Mouse (Mus musculus): ENCODE measurements around the gene Rasl11b.

The Rasl11b gene

GRCm38 (mm10) chr5:74194841-74195613 lies at the start of gene Rasl11b:
TSS of gene Rasl11b (plus strand) at chr5:74195286.
- DNase-seq (ENCODE audit: low read depth), result peak; percentile 80

DNA sequence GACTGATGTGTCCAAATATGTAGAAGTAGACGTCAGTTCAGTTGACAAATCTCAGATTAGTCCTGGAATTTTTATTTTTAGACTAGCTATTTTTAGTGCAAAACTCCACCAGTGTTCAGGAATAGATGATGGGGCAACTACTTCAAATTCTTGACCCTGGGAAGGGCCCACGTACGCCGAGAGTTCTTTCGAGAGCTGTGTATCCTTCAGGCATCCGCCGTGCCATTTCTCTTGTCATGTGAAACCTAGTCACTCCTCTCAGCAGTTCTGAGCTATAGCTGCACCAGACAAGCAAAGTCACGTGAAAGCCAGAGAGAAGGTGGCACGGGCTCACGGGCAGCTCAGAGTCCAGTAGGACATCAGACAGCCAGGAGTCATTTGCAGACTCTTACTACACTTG lies 47.5 kb upstream of the Rasl11b start:
- no peak for DNase-seq (ENCODE audit: low read depth)

- no peak for DNase-seq (ENCODE audit: low read depth)
Observed at GRCm38 (mm10) chr5:74149975-74150374, 45.1 kb upstream of the Rasl11b start.

- DNase-seq (ENCODE audit: low read depth), result no peak
Observed at GRCm38 (mm10) chr5:74151774-74152173, 43.3 kb upstream of the Rasl11b start.

GRCm38 (mm10) chr5:74155860-74156351 lies 39.2 kb upstream of the Rasl11b start:
- DNase-seq (ENCODE audit: low read depth), result no peak

- no peak for DNase-seq (ENCODE audit: low read depth)
Observed at GRCm38 (mm10) chr5:74158929-74159632, 36.0 kb upstream of the Rasl11b start.

GRCm38 (mm10) chr5:74159906-74160305 lies 35.2 kb upstream of the Rasl11b start:
- no peak for DNase-seq (ENCODE audit: low read depth)

- no peak for DNase-seq (ENCODE audit: low read depth)
Observed at GRCm38 (mm10) chr5:74160349-74160748, 34.7 kb upstream of the Rasl11b start.

DNA sequence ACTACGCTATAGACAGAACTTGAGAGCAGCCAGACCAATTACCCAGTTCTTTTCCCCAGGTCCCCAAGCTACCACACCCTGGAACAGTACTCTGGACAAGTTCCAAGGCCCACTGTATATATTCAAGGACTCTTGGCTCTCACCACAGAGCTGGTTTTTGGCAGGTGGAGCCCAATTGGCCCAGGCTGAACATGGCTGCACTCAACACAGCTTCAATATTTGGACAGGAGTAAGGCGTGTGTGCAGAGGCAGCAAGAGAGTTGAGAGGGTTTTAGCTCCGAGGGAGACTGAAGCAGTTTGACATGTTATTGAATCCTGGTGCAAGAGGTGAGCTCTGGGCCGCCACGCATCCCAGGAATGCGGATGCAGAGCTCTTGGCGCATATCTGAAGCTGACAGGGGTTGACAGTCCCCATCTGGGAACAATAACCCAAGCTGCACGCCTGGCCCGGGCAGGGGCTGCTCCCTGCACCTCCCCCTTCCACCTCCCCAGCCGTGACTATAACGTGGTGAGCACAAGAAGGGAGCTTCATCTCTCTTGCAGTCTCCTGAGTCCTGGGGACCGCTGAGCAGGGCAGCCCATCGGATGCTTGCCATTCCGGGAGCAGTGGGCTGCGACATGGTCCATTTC lies 33.7 kb upstream of the Rasl11b start:
- DNase-seq (ENCODE audit: low read depth), result no peak

GRCm38 (mm10) chr5:74162013-74162412 lies 33.1 kb upstream of the Rasl11b start:
- DNase-seq (ENCODE audit: low read depth), result no peak

DNA sequence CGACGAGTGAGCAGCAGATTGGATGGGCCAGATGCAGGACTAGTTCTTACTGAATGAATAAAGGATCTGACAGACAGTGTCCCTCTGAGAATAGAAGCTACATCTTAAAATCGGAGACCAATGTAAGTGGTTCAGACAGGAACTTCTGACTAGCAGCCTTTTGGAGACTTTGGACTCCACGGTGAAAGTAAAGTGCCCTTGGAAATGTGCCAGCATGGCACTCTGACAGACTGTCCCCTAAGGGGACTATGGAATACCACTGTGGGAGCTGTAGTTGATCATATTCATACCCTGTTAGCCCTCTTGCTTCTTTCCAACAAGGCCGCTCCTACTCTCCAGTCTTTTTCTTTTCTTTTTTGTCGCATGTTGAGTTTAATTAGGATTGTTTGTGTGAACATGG lies 31.9 kb upstream of the Rasl11b start:
- no peak for DNase-seq (ENCODE audit: low read depth)

DNA sequence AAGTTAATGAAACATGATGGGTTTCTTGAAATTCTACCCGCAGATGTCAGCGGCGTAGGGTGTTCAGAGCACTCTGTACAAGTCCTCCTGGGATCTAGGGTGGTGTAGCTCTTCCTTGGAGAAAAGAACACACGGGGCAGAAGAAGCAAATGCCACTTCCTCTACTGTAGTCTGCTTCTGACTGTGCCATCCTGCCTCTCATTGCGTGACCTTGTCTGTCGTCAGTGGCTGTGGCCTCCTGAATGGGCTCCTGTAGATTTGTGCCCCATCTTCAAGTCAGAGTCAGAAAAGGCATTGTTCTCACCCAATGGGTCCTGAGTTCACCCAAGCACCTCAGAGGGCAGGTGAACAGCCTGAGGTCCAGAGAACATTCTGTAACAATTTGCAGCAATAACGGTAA lies 30.5 kb upstream of the Rasl11b start:
- no peak for DNase-seq (ENCODE audit: low read depth)

DNA sequence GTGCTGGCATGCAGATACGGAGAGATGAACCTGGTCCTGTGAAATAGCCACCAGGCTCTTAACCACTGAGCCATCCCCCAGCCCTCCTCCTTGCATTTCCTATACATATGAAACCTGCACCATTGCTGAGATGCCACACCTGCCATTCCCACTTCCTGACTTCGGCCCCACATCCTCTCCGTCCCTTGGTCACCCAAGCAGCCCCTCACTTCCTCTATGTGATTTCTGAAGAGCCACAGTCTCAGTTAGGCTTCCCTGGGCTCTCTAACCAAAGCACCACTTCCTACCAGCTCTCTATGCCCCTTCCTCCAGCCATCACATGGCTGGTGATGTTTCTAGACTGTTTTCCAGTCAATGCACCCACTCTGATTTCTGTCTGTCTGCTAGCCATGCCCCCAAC lies 28.4 kb upstream of the Rasl11b start:
- DNase-seq (ENCODE audit: low read depth), result no peak

DNA sequence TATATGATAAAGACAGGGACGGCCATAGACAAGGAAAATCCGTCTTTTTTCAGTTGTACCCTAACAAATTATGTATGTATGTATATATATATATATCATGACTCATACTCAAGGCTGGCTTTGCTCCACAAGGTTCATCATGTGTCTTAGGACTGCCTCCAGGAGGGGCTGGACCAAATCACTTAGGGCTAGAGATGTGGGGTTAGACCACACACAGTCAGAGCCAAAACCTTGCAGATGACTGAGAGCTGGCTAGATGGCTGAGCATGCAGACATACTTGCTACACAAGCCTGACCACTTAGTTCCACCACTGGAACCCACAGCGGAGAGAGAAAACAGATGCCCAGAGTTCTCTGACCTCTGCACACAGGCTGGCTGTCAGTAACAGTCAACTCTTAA lies 27.0 kb upstream of the Rasl11b start:
- no peak for DNase-seq (ENCODE audit: low read depth)

- no peak for DNase-seq (ENCODE audit: low read depth)
Observed at GRCm38 (mm10) chr5:74171768-74172167, 23.3 kb upstream of the Rasl11b start.

- no peak for DNase-seq (ENCODE audit: low read depth)
Observed at GRCm38 (mm10) chr5:74172208-74172607, 22.9 kb upstream of the Rasl11b start.

DNA sequence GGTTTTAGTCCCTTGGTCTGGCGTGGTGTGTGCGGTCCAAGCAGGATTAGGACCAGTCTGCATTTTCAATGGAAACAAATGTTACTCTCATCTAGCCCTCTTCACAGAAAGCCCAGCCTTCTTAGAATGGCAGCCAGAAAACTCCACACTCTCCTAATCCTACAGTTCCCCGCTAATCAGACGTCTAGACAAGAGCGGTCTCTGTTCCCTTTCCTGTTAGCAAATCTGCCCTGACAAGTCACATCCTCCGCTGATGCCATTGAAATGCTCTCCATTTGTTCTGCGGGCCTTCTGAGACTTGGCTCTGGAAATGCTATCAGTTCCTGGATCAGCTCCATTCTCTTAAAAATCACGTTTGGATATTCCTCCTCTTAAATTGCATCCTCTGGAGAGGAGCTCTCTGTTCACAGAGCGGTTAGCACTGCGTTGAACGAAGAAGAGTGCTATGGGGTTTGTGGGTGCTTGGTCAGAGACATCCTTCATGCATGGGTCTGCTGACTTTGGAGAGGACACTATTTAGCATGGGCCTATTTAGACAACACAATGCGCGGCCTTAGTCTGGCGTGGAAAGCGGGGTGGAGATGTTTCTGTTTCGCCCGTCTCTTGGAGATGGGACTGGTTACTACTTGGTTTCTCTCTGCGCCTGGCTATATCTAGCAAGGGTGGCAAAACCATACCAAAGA lies 21.8 kb upstream of the Rasl11b start:
- DNase-seq (ENCODE audit: low read depth), result no peak

DNA sequence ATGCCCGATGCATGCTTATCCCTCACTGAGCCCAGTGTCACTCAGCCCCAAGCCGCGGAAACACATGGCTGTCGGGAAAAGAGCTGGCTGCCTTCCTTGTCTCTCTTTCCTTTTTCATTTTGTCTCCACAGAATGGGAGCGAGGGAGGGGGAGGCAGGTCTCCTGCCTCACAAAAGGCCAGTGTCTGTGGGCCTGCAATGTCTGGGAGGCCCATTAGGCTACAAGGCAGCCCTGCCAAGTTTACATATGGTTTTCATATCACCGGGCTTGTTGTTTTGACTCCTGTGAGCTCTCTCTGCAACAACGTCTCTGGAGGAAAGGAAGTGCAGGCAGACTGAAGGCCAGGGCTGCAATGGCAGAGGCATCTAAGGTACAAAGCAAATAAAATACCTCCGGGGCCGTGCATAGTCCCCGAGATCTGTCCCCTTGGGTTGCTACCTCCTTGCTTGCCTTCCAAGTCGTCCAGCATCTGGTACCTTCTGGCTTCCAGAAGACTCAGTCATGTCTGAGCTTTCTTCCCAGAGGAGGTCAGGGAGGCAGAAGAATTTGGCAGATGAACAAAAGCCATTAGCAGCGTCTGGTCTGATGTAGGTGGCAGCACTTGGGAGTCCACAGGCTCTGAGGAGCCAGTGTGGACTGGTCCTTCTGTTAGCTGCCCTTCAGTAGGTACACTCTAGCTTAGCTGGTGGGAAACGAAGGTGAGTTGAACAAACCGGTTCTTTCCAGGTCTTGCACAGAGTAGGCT lies 19.4 kb upstream of the Rasl11b start:
- no peak for DNase-seq (ENCODE audit: low read depth)

GRCm38 (mm10) chr5:74180216-74180615 lies 14.9 kb upstream of the Rasl11b start:
- no peak for DNase-seq (ENCODE audit: low read depth)

DNA sequence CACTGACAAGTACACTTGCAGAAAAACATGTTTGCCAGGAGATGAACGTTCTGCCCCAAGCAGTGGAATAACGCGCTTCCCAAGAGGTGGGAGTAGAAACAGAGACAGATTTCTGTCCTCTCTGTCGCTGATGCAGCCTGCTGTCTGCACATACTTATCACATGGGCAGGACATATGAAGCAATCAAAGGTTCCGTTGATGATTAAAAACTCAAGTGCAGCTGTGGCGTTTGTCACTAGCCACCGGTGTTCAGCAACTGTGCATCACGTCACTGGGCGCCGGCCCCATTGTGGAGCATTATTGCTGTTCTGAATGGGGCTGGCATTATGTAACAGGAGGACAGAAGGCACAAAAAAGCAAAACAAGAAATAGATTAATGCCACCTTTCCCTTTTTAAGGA lies 12.0 kb upstream of the Rasl11b start:
- DNase-seq (ENCODE audit: low read depth), result no peak

DNA sequence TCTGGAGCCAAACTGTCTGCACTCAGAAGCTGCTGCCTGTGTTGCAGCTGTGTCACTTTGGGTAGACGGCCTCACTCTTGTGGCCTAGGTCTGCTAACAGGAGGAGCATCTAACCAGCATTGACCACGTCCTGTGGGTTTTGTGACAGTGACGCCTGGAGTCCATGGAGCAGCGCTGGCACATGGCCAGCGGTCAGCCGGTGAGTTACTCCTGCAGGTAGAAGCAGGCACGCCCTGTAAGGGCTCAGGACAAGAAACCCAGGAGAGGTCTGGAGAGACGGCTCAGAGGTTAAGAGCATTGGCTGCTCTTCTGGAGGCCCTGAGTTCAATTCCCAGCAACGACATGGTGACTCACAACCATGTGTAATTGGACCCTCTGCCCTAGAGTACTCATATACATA lies 10.5 kb upstream of the Rasl11b start:
- DNase-seq (ENCODE audit: low read depth), result no peak

DNA sequence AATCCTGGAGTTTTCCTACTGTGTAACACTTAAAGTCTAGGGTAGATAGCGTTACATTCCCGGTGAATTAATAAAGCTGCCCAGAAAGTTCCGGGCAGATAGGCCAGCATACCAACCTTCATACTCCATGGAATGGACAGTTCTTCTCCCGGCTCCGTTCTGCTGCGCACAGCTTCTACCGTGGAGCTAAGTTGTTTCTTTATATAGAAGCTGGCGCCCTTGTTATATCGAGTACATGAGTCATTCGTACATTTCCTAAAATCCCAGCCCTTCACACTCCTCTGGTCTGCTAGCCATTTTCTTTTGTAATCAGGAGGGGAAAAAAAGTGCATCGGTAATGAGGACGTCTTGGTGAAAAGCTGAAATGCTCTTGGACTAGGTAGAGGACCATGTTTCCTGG lies 7.0 kb upstream of the Rasl11b start:
- no peak for DNase-seq (ENCODE audit: low read depth)
